Mouse (Mus musculus): ENCODE data around the gene Msmp.

DNA sequence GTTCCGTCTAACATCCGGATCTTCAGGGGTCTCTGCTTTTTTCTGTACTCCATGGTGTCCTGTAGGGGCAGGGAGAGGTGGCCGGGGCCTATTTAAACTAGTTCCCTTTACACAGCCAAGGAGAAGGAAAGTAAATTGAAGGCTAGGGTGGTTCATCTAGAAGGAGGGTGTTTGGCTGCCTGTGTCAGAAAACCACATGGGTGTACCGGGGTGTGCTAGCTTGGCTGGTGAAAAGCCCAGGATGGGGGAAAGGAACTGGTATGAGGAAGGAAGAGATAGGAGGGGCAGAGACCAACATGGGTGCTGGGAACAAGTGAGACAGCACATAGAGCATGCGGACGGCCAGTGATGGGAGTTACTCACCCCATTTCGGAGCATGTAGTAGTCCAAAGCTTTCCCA is 28.4 kb downstream of the Msmp start:
- TF ChIP-seq POLR2A (IDR thresholded peaks at IDR 0.05; ENCODE audit: low read depth, low read length) (no peak), CTCF (IDR thresholded peaks at IDR 0.05; ENCODE audit: extremely low read depth, insufficient read depth, insufficient read length, insufficient replicate concordance) (no peak)
